Mouse (Mus musculus): Measurements from ENCODE around the gene Sdhaf1. TPM values are rescaled to one million over a fixed set of nuclear protein-coding genes. Genes with fewer than 3 reads are reported as not detected.
A peak's percentile ranks its signal among the peaks of the same experiment; 100 is the strongest.

Gene Sdhaf1
- 13.8 and 14.3 TPM in 2 replicates for polyA plus RNA-seq (2015; fragmentation: Nextera tagmentation; extraction: Ambion mirVana)

DNA sequence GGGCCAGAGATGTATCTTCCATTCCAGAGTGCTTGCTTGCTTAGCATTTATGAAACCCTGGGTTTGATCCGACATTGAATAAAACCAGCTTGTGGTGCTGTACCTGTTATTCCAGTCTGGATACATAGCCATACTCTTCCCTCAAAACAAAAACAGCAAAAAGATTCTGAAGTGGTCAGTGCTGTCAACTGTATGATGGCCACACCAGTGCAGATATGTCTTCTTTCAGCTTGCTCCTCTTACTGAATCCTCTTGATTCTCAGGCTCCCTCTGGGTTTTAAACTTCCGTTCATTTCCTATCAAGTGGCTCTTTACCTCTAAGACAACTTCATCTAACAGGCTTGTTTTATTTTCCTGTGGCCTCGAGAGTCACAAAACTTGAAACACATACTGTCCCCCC is at the start of gene Sdhaf1:
Sdhaf1 (minus strand) TSS at position 101 of the 400 bp plus-strand sequence.
- peak within 1 kb of the TSS; percentile 67 for H3K9ac ChIP-seq (ENCODE audit: low read depth, low read length)
- 78% methylated on average over 3 of the region's 3 CpGs for WGBS
- H3K36me3 ChIP-seq (ENCODE audit: control insufficient read depth, insufficient read depth, low read length), result no peaks in the 10 kb centered on the region
- H3K27ac ChIP-seq (ENCODE audit: low read length), result peak within 1 kb of the TSS; percentile 89
- peak within 1 kb of the TSS; percentile 68 for H3K4me3 ChIP-seq (ENCODE audit: low read length)
- no peaks in the 10 kb centered on the region for H3K27me3 ChIP-seq (replicated peaks; ENCODE audit: control insufficient read depth, insufficient read depth, low read length)
- H3K4me1 ChIP-seq (ENCODE audit: control insufficient read depth, insufficient read depth, low read length), result peaks cover 4% of the 10 kb centered on the region
- H3K4me2 ChIP-seq (ENCODE audit: low read depth, low read length), result peak within 1 kb of the TSS; percentile 58
- 0 out of 2 replicates have a peak, but pooled peaks cover 3% of the 10 kb centered on the region for H3K9me3 ChIP-seq (ENCODE audit: control insufficient read depth, low read length)
- no peak for ATAC-seq

DNA sequence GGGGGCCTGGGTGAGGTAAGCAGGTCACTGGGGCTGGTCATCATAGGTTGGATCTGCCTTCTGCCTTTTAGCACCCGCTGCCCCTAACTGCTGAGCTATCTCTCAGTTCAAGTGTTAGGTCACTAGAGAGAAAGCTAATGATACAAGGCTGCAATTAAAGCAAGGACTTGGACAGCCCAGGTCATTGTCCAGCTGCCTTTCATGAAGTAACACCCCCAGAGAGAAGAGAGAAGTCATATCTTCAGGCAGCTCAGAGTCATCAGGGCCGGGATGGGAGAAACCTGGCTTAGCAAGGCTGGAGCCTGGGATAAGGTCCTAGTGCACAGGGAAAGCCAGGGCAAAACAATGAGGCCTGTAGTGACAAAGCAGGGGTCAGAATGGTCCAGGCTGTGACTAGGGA is 43.8 kb upstream of the Sdhaf1 start:
- H3K9ac ChIP-seq (ENCODE audit: low read depth, low read length), result no peak overlapping the region
- no peak for ATAC-seq
- no peaks in the 10 kb centered on the region for H3K27me3 ChIP-seq (replicated peaks; ENCODE audit: control insufficient read depth, insufficient read depth, low read length)
- no peak overlapping the region for H3K4me2 ChIP-seq (ENCODE audit: low read depth, low read length)
- H3K27ac ChIP-seq (ENCODE audit: low read length), result no peak overlapping the region
- no peak overlapping the region for H3K4me3 ChIP-seq (ENCODE audit: low read length)
- WGBS, result 65% methylated on average over 2 of the region's 2 CpGs
- no peaks in the 10 kb centered on the region for H3K9me3 ChIP-seq (ENCODE audit: control insufficient read depth, low read length)
- H3K4me1 ChIP-seq (ENCODE audit: control insufficient read depth, insufficient read depth, low read length), result peaks cover 4% of the 10 kb centered on the region
- H3K36me3 ChIP-seq (ENCODE audit: control insufficient read depth, insufficient read depth, low read length), result no peaks in the 10 kb centered on the region

DNA sequence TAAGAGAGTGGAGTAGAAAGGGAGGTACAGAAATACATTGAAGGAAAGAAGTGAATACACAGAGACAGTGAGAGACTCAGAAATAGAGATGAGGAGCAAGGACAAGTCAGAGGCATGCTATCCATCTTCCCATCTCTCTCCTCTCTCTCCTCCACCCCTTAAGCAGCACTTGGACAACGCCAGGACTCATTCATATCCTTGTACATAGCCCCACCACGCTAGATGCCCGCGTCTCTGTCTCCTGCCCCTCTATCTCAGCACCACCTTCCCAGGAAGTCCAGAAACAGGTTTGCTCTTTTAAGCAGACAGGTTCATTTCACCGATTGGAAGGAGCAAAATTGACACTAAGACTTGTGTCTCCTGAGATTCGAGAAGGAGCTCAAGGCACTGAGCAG is 39.6 kb upstream of the Sdhaf1 start:
- no peaks in the 10 kb centered on the region for H3K9me3 ChIP-seq (ENCODE audit: control insufficient read depth, low read length)
- H3K27me3 ChIP-seq (replicated peaks; ENCODE audit: control insufficient read depth, insufficient read depth, low read length), result no peaks in the 10 kb centered on the region
- H3K36me3 ChIP-seq (ENCODE audit: control insufficient read depth, insufficient read depth, low read length), result no peaks in the 10 kb centered on the region
- WGBS, result 64% methylated on average over 6 of the region's 6 CpGs
- ATAC-seq, result no peak
- peaks cover 28% of the 10 kb centered on the region for H3K4me1 ChIP-seq (ENCODE audit: control insufficient read depth, insufficient read depth, low read length)
- H3K9ac ChIP-seq (ENCODE audit: low read depth, low read length), result peak overlapping the region; percentile 82
- no peak overlapping the region for H3K27ac ChIP-seq (ENCODE audit: low read length)
- peak overlapping the region; percentile 67 for H3K4me3 ChIP-seq (ENCODE audit: low read length)
- peak overlapping the region; percentile 89 for H3K4me2 ChIP-seq (ENCODE audit: low read depth, low read length)

DNA sequence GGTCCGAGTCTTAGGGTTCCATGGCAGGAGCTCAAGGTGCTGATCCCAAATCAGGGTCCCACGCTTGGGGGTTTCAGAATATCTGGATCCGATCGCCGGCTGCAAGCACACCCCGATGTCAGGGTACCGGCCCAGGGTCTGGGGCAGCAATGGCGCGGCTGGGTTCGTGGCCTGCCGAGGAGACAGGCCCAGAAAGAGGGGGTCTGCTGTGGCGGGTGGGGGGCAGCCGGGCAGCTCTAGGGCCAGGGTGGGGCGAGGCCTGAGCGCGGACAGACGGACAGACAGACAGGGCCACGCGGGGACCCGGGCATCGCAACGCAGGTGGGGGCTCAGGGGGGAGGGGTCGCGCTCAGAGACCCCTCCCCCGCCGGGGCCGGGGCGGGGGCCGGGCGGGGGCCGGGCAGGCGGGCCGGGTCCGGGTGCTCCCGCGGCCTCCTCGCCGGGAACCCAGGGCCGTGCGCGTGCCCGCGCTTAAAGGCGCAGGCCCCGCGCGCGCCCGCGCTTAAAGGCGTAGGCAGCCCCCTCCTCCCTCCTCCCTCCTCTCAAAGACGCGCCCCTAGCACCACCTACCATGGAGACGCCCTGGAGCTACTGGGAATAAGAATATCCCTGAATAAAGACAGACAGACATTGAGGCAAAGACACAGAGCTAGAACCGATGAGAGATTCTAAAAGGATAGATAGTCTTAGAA is 39.1 kb upstream of the Sdhaf1 start, which contains the start of gene Lrfn3:
Lrfn3 (minus strand) TSS at position 121 of the 692 bp plus-strand sequence.
- Histone ChIP-seq H3K4me3 (ENCODE audit: low read length) (peak within 1 kb of the TSS; percentile 67), H3K27me3 (replicated peaks; ENCODE audit: control insufficient read depth, insufficient read depth, low read length) (no peaks in the 10 kb centered on the region), H3K9me3 (ENCODE audit: control insufficient read depth, low read length) (no peaks in the 10 kb centered on the region), H3K4me1 (ENCODE audit: control insufficient read depth, insufficient read depth, low read length) (peaks cover 33% of the 10 kb centered on the region), H3K9ac (ENCODE audit: low read depth, low read length) (peak within 1 kb of the TSS; percentile 82), H3K4me2 (ENCODE audit: low read depth, low read length) (peak within 1 kb of the TSS; percentile 89), H3K36me3 (ENCODE audit: control insufficient read depth, insufficient read depth, low read length) (no peaks in the 10 kb centered on the region), H3K27ac (ENCODE audit: low read length) (no peak within 1 kb of the TSS; the same call in 1 of the 2 replicates)
- peak; percentile 54 for ATAC-seq
- 1% methylated on average over 43 of the region's 55 CpGs for WGBS

DNA sequence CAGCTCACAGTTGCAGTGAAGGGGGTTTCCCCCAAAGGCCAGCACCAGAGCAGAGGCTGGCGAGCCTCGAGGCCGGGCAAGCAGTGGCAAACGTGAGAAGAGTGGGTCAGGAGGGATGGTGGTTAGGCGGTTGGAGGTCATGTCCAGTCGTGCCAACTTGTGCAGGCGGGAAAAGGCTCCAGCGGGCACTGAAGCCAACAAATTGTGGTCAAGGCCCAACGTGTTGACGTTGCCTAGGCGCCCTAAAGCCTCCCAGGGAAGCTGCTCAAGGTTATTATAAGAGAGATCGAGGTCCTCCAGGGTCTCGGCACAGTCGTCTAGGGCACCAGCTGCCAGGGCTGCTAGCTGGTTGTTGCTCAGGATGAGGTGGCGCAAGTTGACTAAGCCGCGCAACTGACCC is 36.3 kb upstream of the Sdhaf1 start:
- H3K27me3 ChIP-seq (replicated peaks; ENCODE audit: control insufficient read depth, insufficient read depth, low read length), result no peaks in the 10 kb centered on the region
- H3K4me3 ChIP-seq (ENCODE audit: low read length), result no peak overlapping the region
- ATAC-seq, result no peak
- peaks cover 33% of the 10 kb centered on the region for H3K4me1 ChIP-seq (ENCODE audit: control insufficient read depth, insufficient read depth, low read length)
- no peak overlapping the region for H3K9ac ChIP-seq (ENCODE audit: low read depth, low read length)
- H3K4me2 ChIP-seq (ENCODE audit: low read depth, low read length), result no peak overlapping the region
- no peak overlapping the region; the same call in 1 of the 2 replicates for H3K27ac ChIP-seq (ENCODE audit: low read length)
- H3K9me3 ChIP-seq (ENCODE audit: control insufficient read depth, low read length), result no peaks in the 10 kb centered on the region
- WGBS, result 88% methylated on average over 17 of the region's 17 CpGs
- no peaks in the 10 kb centered on the region for H3K36me3 ChIP-seq (ENCODE audit: control insufficient read depth, insufficient read depth, low read length)

DNA sequence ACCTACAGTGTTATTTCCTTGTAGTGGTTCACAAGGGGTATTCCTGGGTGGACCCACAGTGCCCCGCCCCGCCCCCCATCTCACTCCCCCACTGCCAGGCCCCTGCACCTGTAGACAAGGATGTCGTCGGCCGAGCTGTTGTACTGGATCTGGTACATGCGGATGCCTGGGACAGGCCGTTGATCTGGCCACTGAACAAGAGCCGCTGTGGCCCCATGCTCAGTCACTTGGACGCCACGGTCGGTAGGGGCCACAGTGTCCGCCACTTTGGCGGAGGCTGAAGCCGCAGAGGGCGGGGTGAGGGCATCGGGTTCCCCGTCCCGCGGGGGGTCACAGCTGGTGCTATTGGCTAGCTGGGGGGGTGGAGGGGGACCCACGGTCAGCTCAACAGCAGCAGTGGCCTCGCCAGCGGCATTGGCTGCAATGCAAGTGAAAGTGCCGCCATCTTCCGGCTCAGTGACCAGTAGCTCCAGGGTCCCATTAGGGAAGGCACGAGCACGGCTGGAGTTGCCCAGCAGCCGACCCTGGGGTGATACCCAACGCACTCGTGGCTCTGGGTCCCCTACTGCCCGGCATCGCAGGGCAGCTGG is 35.7 kb upstream of the Sdhaf1 start:
- Histone ChIP-seq H3K4me1 (ENCODE audit: control insufficient read depth, insufficient read depth, low read length) (peaks cover 33% of the 10 kb centered on the region), H3K9me3 (ENCODE audit: control insufficient read depth, low read length) (no peaks in the 10 kb centered on the region), H3K9ac (ENCODE audit: low read depth, low read length) (peak overlapping the region; percentile 40), H3K4me3 (ENCODE audit: low read length) (peak overlapping the region; percentile 28), H3K27ac (ENCODE audit: low read length) (peak overlapping the region; percentile 54; the same call in 1 of the 2 replicates), H3K36me3 (ENCODE audit: control insufficient read depth, insufficient read depth, low read length) (no peaks in the 10 kb centered on the region), H3K27me3 (replicated peaks; ENCODE audit: control insufficient read depth, insufficient read depth, low read length) (no peaks in the 10 kb centered on the region), H3K4me2 (ENCODE audit: low read depth, low read length) (peak overlapping the region; percentile 52)
- WGBS, result 66% methylated on average over 31 of the region's 31 CpGs
- peak; percentile 27 for ATAC-seq

DNA sequence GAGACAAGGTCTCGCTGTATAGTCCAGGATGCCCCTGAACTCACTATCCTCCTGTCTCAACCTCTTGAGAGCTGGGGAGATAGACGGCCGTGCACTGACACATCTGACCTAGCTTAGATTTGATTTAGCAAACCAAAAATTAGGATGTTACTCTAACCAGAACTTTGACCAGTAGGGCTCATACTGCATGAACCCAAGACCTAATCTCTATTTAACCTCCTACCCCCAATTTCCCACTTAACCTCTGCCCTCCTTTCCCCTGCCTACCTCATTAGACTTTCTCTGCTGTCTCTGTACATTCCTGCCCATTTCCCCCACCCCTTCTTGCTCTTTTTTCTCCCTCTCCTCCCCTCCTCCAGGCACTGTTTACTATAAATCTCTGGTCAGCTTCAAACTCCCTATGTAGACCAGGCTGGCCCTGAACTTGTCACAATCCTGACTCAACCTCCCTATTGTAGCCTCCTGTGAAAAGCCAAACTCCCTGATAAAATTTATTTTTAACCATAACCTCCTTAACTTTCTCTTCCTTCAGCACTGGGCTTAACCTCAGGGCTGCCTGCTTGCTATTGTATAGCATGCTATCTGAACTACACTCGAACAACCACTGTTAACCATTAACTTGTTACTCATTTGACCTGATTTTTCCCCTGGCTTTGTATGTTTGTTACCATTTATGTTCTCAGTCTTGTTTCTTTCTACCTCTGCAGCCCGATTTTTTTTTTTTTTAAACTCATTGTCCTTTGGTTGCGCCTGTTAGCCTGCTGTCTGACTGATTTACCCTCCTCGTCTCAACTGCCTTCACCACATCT is 34.9 kb upstream of the Sdhaf1 start:
- peak; percentile 67 for ATAC-seq
- H3K9ac ChIP-seq (ENCODE audit: low read depth, low read length), result no peak overlapping the region

DNA sequence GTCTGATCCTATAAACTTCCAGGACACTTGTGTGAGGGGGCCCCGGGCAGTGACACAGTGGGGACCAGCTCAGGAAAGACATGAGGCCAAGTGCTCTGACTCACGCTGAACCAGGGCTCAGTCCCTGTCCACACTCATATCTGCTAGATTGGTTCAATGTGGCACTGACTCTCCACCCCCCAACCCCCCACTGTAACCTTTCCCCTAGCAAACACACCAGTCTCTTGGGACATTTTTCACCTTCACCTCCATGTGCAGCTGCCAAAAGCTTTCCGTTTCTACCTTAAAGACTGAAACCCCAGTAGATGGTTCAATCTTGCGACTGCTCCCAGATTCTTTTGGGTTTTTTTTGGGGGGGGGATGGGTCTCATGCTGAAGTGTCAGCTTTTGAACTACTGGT is 30.4 kb upstream of the Sdhaf1 start:
- Histone ChIP-seq H3K36me3 (ENCODE audit: control insufficient read depth, insufficient read depth, low read length) (no peaks in the 10 kb centered on the region), H3K4me2 (ENCODE audit: low read depth, low read length) (no peak overlapping the region), H3K4me1 (ENCODE audit: control insufficient read depth, insufficient read depth, low read length) (peaks cover 8% of the 10 kb centered on the region), H3K9me3 (ENCODE audit: control insufficient read depth, low read length) (no peaks in the 10 kb centered on the region), H3K27me3 (replicated peaks; ENCODE audit: control insufficient read depth, insufficient read depth, low read length) (0 out of 2 replicates have a peak, but pooled peaks cover 4% of the 10 kb centered on the region), H3K4me3 (ENCODE audit: low read length) (no peak overlapping the region), H3K9ac (ENCODE audit: low read depth, low read length) (no peak overlapping the region), H3K27ac (ENCODE audit: low read length) (no peak overlapping the region)
- ATAC-seq, result no peak
- 77% methylated on average over 4 of the region's 4 CpGs for WGBS

More for the DNA sequence above, 34.9 kb upstream of the Sdhaf1 start:
- H3K9me3 ChIP-seq (ENCODE audit: control insufficient read depth, low read length), result no peaks in the 10 kb centered on the region
- peak overlapping the region; percentile 52 for H3K4me2 ChIP-seq (ENCODE audit: low read depth, low read length)
- 50% methylated on average over 7 of the region's 7 CpGs for WGBS
- peaks cover 33% of the 10 kb centered on the region for H3K4me1 ChIP-seq (ENCODE audit: control insufficient read depth, insufficient read depth, low read length)
- no peaks in the 10 kb centered on the region for H3K27me3 ChIP-seq (replicated peaks; ENCODE audit: control insufficient read depth, insufficient read depth, low read length)
- H3K36me3 ChIP-seq (ENCODE audit: control insufficient read depth, insufficient read depth, low read length), result no peaks in the 10 kb centered on the region
- peak overlapping the region; percentile 54; the same call in 1 of the 2 replicates for H3K27ac ChIP-seq (ENCODE audit: low read length)
- H3K4me3 ChIP-seq (ENCODE audit: low read length), result peak overlapping the region; percentile 28

DNA sequence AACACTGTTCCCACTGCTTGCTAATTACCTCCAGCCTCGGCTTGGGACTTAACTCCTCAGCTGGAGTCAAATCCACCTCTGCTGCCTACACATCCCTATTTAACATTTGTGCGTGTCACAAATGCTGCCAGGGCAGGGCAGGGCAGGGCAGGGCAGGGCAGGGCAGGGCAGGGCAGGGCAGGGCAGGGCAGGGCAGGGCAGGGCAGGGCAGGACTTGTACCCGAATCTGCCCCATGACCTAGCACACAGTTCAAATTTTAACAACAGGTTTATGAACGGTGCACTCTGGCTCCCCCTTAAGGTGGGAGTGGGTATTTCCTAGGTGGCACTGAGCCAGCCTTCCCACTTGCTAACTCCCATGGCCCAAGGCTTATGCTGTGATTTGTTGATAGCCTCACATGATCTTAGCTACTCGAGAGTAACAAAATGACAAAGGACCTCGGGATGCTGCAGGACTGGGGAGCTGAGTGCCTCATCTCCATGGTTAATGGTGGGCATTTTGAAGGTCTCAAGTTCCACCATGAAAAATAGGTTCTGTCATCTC is 29.7 kb upstream of the Sdhaf1 start:
- Histone ChIP-seq H3K9ac (ENCODE audit: low read depth, low read length) (no peak overlapping the region), H3K4me3 (ENCODE audit: low read length) (no peak overlapping the region), H3K4me2 (ENCODE audit: low read depth, low read length) (no peak overlapping the region), H3K27me3 (replicated peaks; ENCODE audit: control insufficient read depth, insufficient read depth, low read length) (peaks cover 8% of the 10 kb centered on the region; the same call in 1 of the 2 replicates), H3K36me3 (ENCODE audit: control insufficient read depth, insufficient read depth, low read length) (no peaks in the 10 kb centered on the region), H3K27ac (ENCODE audit: low read length) (no peak overlapping the region), H3K4me1 (ENCODE audit: control insufficient read depth, insufficient read depth, low read length) (peaks cover 5% of the 10 kb centered on the region), H3K9me3 (ENCODE audit: control insufficient read depth, low read length) (no peaks in the 10 kb centered on the region)
- WGBS, result 16% methylated on average over 6 of the region's 6 CpGs
- peak; percentile 78 for ATAC-seq
